Mouse (Mus musculus): ENCODE results near the gene Gsta1. TPM values are rescaled to one million over a fixed set of nuclear protein-coding genes. Genes with fewer than 3 reads are reported as not detected.
"Not testable (repeated sequence)": the region's sequence is repeated elsewhere in the genome, so short reads cannot be mapped to it uniquely, and the experiment has no call there.

Gsta1 gene
- polyA plus RNA-seq, 1 experiment from 2014 or later = not detected

DNA sequence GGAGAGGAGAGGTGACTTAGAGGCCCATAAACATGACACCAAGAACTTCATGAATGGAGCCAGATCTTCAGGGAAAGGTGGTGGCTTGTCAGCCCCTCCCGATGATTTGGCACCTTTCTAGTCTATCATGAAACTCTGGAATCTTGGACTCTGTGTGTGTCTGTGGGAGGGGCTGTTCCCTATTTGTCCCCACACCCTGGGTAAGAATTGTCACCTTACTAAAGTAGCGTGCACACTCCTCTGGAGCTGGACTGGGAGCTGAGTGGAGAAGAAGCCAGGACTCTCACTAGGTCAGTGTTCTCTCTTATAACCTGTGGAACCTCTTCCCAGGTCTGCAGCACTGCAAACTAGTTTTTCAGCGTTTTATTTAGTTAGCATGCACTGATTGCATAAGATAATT, 26.5 kb downstream of the Gsta1 start, which contains the start of gene Gm3776:
Gene Gm3776, plus strand, starts transcription at position 216 of the 400 bp plus-strand sequence.
- not testable (repeated sequence) for ATAC-seq (ENCODE audit: low FRiP score); H3K36me3 ChIP-seq; H3K4me3 ChIP-seq; H3K27me3 ChIP-seq; H3K9me3 ChIP-seq (replicated peaks); H3K9ac ChIP-seq; H3K27ac ChIP-seq; H3K4me1 ChIP-seq; H3K4me2 ChIP-seq (replicated peaks)
- WGBS = 83% methylated on average over 1 of the region's 3 CpGs

- not testable (repeated sequence) for H3K27ac ChIP-seq; H3K4me1 ChIP-seq; H3K9ac ChIP-seq; H3K9me3 ChIP-seq (replicated peaks); H3K4me3 ChIP-seq; H3K27me3 ChIP-seq; H3K36me3 ChIP-seq; H3K4me2 ChIP-seq (replicated peaks)
- ATAC-seq (ENCODE audit: low FRiP score) = peak; percentile 48
- 0% methylated on average over 1 of the region's 6 CpGs for WGBS
Observed at GRCm38 (mm10) chr9:78259688-78260087, 29.2 kb downstream of the Gsta1 start.

GRCm38 (mm10) chr9:78270945-78271344, 40.5 kb downstream of the Gsta1 start:
- H3K9ac ChIP-seq; H3K36me3 ChIP-seq; H3K9me3 ChIP-seq (replicated peaks); H3K4me1 ChIP-seq; H3K27me3 ChIP-seq; ATAC-seq (ENCODE audit: low FRiP score); H3K4me2 ChIP-seq (replicated peaks); H3K27ac ChIP-seq; H3K4me3 ChIP-seq: not testable (repeated sequence)
- 86% methylated on average over 3 of the region's 3 CpGs for WGBS

- H3K27ac ChIP-seq; H3K9ac ChIP-seq; H3K4me2 ChIP-seq (replicated peaks); H3K9me3 ChIP-seq (replicated peaks); H3K36me3 ChIP-seq; H3K4me1 ChIP-seq; H3K27me3 ChIP-seq; H3K4me3 ChIP-seq; ATAC-seq (ENCODE audit: low FRiP score): not testable (repeated sequence)
- 93% methylated on average over 4 of the region's 4 CpGs for WGBS
Observed at GRCm38 (mm10) chr9:78282002-78282711, 51.7 kb downstream of the Gsta1 start.

DNA sequence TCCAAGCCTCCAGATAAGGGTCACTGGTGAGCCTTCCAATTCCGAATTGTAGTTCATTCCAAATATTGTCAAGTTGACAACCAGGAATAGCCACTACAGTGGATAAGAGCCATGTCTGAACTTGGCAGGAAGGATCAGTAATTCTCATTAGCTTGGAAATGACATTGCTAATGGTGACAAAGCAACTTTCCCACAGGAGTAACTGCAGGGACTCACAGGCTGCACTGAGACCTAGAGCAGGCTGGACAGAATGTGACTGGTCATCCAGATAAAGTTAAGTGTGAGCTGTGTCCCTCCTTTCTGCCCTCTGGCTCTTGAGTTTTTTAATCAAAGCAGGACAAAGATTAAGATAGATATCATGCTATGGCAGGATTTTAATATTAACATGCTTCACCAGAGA, 58.6 kb downstream of the Gsta1 start:
- not testable (repeated sequence) for H3K4me1 ChIP-seq; H3K4me3 ChIP-seq; H3K36me3 ChIP-seq; H3K9me3 ChIP-seq (replicated peaks); H3K27me3 ChIP-seq; H3K27ac ChIP-seq; ATAC-seq (ENCODE audit: low FRiP score); H3K9ac ChIP-seq; H3K4me2 ChIP-seq (replicated peaks)
- 84% methylated on average over 1 of the region's 1 CpGs for WGBS

- WGBS = 91% methylated on average over 3 of the region's 3 CpGs
- not testable (repeated sequence) for H3K4me3 ChIP-seq; ATAC-seq (ENCODE audit: low FRiP score); H3K36me3 ChIP-seq; H3K9me3 ChIP-seq (replicated peaks); H3K4me2 ChIP-seq (replicated peaks); H3K27me3 ChIP-seq; H3K9ac ChIP-seq; H3K27ac ChIP-seq; H3K4me1 ChIP-seq
Observed at GRCm38 (mm10) chr9:78289723-78290122, 59.3 kb downstream of the Gsta1 start, which contains the start of gene Gm10639. Gene Gm10639, plus strand, starts transcription at chr9:78289923.

Other genes starting within 250 kb of the Gsta1 start
- gene Gcm1, start 178.7 kb upstream of the Gsta1 start, polyA plus RNA-seq (2016; fragmentation: Nextera tagmentation; extraction: Ambion mirVana) = not detected in 2 replicates
- gene Fbxo9, start 121.6 kb upstream of the Gsta1 start, polyA plus RNA-seq (2016; fragmentation: Nextera tagmentation; extraction: Ambion mirVana) = 42.0 and 43.1 TPM in 2 replicates
- gene Ick, start 121.5 kb upstream of the Gsta1 start, polyA plus RNA-seq (2016; fragmentation: Nextera tagmentation; extraction: Ambion mirVana) = 38.1 and 40.0 TPM in 2 replicates
- gene Gsta4, start 47.9 kb upstream of the Gsta1 start, polyA plus RNA-seq (2016; fragmentation: Nextera tagmentation; extraction: Ambion mirVana) = 51.5 and 53.6 TPM in 2 replicates
- not detected in 2 replicates for gene Gm3776, start 26.5 kb downstream of the Gsta1 start, polyA plus RNA-seq (2016; fragmentation: Nextera tagmentation; extraction: Ambion mirVana)
- gene Gm10639, start 59.3 kb downstream of the Gsta1 start, polyA plus RNA-seq (2016; fragmentation: Nextera tagmentation; extraction: Ambion mirVana) = not detected in 2 replicates
- not detected in 2 replicates for gene Omt2a, start 84.1 kb downstream of the Gsta1 start, polyA plus RNA-seq (2016; fragmentation: Nextera tagmentation; extraction: Ambion mirVana)
- not detected in 2 replicates for gene Omt2b, start 96.9 kb downstream of the Gsta1 start, polyA plus RNA-seq (2016; fragmentation: Nextera tagmentation; extraction: Ambion mirVana)
- not detected in 2 replicates for gene Gsta2, start 125.1 kb downstream of the Gsta1 start, polyA plus RNA-seq (2016; fragmentation: Nextera tagmentation; extraction: Ambion mirVana)
- gene Dppa5a, start 137.5 kb downstream of the Gsta1 start, polyA plus RNA-seq (2016; fragmentation: Nextera tagmentation; extraction: Ambion mirVana) = 0.68 and 1.2 TPM in 2 replicates
- gene Ooep, start 148.1 kb downstream of the Gsta1 start, polyA plus RNA-seq (2016; fragmentation: Nextera tagmentation; extraction: Ambion mirVana) = 5.1 and 5.3 TPM in 2 replicates
- 0.34 and 0.51 TPM in 2 replicates for gene Ddx43, start 165.1 kb downstream of the Gsta1 start, polyA plus RNA-seq (2016; fragmentation: Nextera tagmentation; extraction: Ambion mirVana)
- gene Cgas, start 212.6 kb downstream of the Gsta1 start, polyA plus RNA-seq (2016; fragmentation: Nextera tagmentation; extraction: Ambion mirVana) = 0.76 and 0.90 TPM in 2 replicates
- gene Mto1, start 217.6 kb downstream of the Gsta1 start, polyA plus RNA-seq (2016; fragmentation: Nextera tagmentation; extraction: Ambion mirVana) = 23.2 and 26.9 TPM in 2 replicates
- gene Gm17324, start 218.1 kb downstream of the Gsta1 start, polyA plus RNA-seq (2016; fragmentation: Nextera tagmentation; extraction: Ambion mirVana) = 0.84 and 1.3 TPM in 2 replicates

Data from hindbrain, embryonic 12.5 days (tissue).